Mouse (Mus musculus): ENCODE results near the gene Tor1aip1. TPM values are rescaled to one million over a fixed set of nuclear protein-coding genes. Genes with fewer than 3 reads are reported as not detected.

The Tor1aip1 gene
- 28.9 and 29.0 TPM in 2 replicates for polyA plus RNA-seq (2012; rRNA removed)

DNA sequence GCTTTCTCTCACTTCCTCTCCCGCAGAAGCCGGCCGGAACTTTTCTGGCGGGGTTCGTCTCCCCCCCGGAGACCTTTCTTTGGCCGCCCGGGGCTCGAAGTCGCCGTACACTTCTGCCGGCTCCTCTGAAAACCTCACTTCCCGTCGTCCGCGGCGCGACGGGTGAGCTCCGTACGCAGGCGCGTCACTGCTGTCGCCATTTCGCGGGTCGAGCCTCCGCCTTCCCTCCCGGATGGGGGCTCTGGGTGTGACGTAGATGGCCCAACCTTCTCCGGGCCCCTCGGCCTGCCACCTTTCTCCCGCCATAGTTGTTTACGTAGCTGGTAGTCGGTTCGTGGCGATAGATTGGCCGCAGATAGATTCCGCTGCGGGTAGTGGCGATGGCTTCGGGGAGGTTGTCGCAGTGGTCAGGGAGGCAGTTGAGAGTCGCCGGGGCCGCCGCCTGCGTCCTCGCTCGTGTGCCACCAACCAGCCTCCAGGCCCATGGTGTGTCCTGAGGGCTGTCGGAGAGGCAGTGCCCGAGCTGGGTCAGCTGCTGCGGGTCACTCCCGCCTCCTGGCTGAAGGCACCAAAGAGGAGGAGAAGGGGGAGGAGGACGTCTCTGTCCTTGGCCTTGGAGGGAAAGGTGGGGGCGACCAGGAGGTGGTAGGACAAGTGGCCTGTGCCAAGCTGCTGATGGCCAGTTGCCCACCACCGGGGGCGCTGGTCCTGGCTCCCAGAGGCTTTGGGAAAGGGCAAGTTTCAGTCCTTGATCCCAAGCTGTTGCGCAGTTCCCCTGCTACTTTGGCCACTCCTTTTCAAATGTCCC, at the start of gene Tor1aip1:
Tor1aip1 (minus strand) TSS at position 551 of the 808 bp plus-strand sequence.
- Histone ChIP-seq H3K36me3 (ENCODE audit: control insufficient read depth, insufficient read depth, low read length) (peaks cover 24% of the 10 kb centered on the region), H3K4me3 (ENCODE audit: control insufficient read depth, insufficient read depth, low read length) (peak within 1 kb of the TSS; percentile 75), H3K27me3 (ENCODE audit: control insufficient read depth, insufficient read depth, low read length) (no peaks in the 10 kb centered on the region), H3K27ac (ENCODE audit: control insufficient read depth, insufficient read depth, low read length) (peak within 1 kb of the TSS; percentile 90), H3K4me1 (replicated peaks; ENCODE audit: control insufficient read depth, insufficient read depth, low read length) (0 out of 2 replicates have a peak, but pooled peaks cover 2% of the 10 kb centered on the region)
- WGBS: under 1% methylated on average over 59 of the region's 59 CpGs
- DNase-seq: peak; percentile 97
- TF ChIP-seq CTCF (IDR thresholded peaks at IDR 0.05; ENCODE audit: borderline replicate concordance, control insufficient read depth, extremely low read depth, insufficient read depth, low read length, poor library complexity): peak; percentile 88
- peak; percentile 89 for TF ChIP-seq POLR2A (IDR thresholded peaks at IDR 0.05; ENCODE audit: control insufficient read depth, extremely low read depth, insufficient read depth, low read length, poor library complexity)

DNA sequence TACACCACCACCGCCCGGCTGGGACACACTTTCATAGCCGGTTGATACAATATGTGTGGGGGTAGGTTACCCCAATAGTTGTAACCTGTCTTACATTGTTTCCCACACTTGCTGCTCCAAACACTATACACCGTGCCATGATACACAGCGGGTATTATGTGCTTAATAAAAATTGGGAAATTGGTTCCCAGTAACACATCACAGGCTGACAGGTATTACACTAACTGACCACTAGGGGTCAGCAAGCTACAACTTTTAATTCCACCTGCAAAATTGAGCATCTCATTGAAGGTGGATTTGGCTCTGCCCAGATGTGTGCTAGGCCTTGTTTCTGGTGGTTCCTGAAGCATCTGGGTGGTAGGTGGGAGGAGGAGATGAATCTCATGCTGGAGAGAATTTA, 49.5 kb upstream of the Tor1aip1 start:
- no peak overlapping the region for H3K4me3 ChIP-seq (ENCODE audit: control insufficient read depth, insufficient read depth, low read length)
- H3K27ac ChIP-seq (ENCODE audit: control insufficient read depth, insufficient read depth, low read length): no peak overlapping the region
- peak; percentile 32 for DNase-seq
- H3K36me3 ChIP-seq (ENCODE audit: control insufficient read depth, insufficient read depth, low read length): no peaks in the 10 kb centered on the region
- WGBS: 57% methylated on average over 5 of the region's 5 CpGs
- TF ChIP-seq POLR2A (IDR thresholded peaks at IDR 0.05; ENCODE audit: control insufficient read depth, extremely low read depth, insufficient read depth, low read length, poor library complexity): no peak
- no peak for TF ChIP-seq CTCF (IDR thresholded peaks at IDR 0.05; ENCODE audit: borderline replicate concordance, control insufficient read depth, extremely low read depth, insufficient read depth, low read length, poor library complexity)
- no peaks in the 10 kb centered on the region for H3K27me3 ChIP-seq (ENCODE audit: control insufficient read depth, insufficient read depth, low read length)
- peaks cover 13% of the 10 kb centered on the region for H3K4me1 ChIP-seq (replicated peaks; ENCODE audit: control insufficient read depth, insufficient read depth, low read length)

DNA sequence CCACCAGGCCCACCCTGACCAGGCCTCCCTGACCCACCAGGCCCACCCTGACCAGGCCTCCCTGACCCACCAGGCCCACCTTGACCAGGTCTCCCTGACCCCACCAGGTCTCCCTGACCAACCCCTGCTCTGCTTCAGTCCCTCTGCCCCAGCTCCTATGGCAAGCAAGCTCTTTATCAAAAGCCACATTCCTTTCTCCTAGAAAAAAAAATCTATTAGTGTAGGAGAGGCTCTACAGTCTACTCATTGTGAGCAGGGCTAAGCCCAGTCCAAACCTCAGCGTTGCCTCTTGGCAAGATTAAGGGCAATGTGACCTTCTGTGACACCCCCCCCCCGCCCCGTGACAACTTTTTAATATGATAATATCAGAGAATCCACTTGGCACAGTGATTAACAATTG, 48.3 kb upstream of the Tor1aip1 start:
- WGBS: 97% methylated on average over 3 of the region's 3 CpGs
- Histone ChIP-seq H3K27ac (ENCODE audit: control insufficient read depth, insufficient read depth, low read length) (no peak overlapping the region), H3K36me3 (ENCODE audit: control insufficient read depth, insufficient read depth, low read length) (no peaks in the 10 kb centered on the region), H3K27me3 (ENCODE audit: control insufficient read depth, insufficient read depth, low read length) (no peaks in the 10 kb centered on the region), H3K4me3 (ENCODE audit: control insufficient read depth, insufficient read depth, low read length) (no peak overlapping the region), H3K4me1 (replicated peaks; ENCODE audit: control insufficient read depth, insufficient read depth, low read length) (peaks cover 9% of the 10 kb centered on the region)
- TF ChIP-seq POLR2A (IDR thresholded peaks at IDR 0.05; ENCODE audit: control insufficient read depth, extremely low read depth, insufficient read depth, low read length, poor library complexity): no peak
- TF ChIP-seq CTCF (IDR thresholded peaks at IDR 0.05; ENCODE audit: borderline replicate concordance, control insufficient read depth, extremely low read depth, insufficient read depth, low read length, poor library complexity): no peak
- no peak for DNase-seq

DNA sequence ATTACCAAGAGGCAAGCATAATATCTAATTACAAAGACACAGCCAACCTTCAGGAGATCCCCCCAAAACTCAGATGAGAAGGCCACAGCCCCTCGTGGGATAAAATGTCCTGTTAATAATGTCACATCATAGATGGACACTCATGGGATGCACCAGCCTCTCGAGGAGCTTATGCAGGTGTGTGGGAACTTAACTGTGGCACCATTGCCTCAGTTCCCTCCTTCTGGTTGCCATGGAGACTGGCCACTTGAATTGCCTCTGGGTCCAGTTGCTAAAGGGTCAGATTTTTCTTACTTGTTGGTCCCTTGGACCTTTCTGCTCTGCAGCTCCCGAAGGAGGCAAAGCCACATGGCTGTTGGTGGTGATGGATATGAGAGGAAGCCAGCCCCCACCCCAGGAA, 41.4 kb upstream of the Tor1aip1 start:
- TF ChIP-seq POLR2A (IDR thresholded peaks at IDR 0.05; ENCODE audit: control insufficient read depth, extremely low read depth, insufficient read depth, low read length, poor library complexity): no peak
- no peak for TF ChIP-seq CTCF (IDR thresholded peaks at IDR 0.05; ENCODE audit: borderline replicate concordance, control insufficient read depth, extremely low read depth, insufficient read depth, low read length, poor library complexity)
- Histone ChIP-seq H3K4me3 (ENCODE audit: control insufficient read depth, insufficient read depth, low read length) (no peak overlapping the region), H3K27ac (ENCODE audit: control insufficient read depth, insufficient read depth, low read length) (no peak overlapping the region), H3K4me1 (replicated peaks; ENCODE audit: control insufficient read depth, insufficient read depth, low read length) (peaks cover 23% of the 10 kb centered on the region), H3K36me3 (ENCODE audit: control insufficient read depth, insufficient read depth, low read length) (no peaks in the 10 kb centered on the region), H3K27me3 (ENCODE audit: control insufficient read depth, insufficient read depth, low read length) (no peaks in the 10 kb centered on the region)
- 67% methylated on average over 3 of the region's 3 CpGs for WGBS
- DNase-seq: no peak

DNA sequence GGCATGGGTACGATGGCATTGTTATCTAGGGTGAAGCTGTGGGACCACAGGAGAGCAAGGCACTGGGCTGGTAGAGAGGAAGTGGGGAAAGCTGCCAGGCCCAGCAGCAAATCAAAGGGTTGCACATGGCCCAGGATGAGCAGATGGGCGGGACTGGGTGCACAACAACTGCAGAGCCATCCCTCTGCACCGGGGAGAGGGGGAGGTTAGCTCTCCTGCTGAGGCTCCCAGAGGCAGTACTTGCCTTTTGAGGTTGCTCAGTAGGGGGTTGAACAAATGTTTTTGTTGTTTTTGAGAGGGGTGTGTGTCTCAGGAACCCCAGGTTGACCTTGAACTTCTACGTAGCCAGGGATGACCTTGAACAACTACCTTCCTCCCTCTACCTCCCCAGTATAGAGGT, 40.2 kb upstream of the Tor1aip1 start:
- Histone ChIP-seq H3K36me3 (ENCODE audit: control insufficient read depth, insufficient read depth, low read length) (no peaks in the 10 kb centered on the region), H3K4me3 (ENCODE audit: control insufficient read depth, insufficient read depth, low read length) (no peak overlapping the region), H3K27ac (ENCODE audit: control insufficient read depth, insufficient read depth, low read length) (peak overlapping the region; percentile 16; the same call in 1 of the 2 replicates), H3K27me3 (ENCODE audit: control insufficient read depth, insufficient read depth, low read length) (no peaks in the 10 kb centered on the region), H3K4me1 (replicated peaks; ENCODE audit: control insufficient read depth, insufficient read depth, low read length) (peaks cover 23% of the 10 kb centered on the region)
- 8% methylated on average over 4 of the region's 4 CpGs for WGBS
- DNase-seq: peak; percentile 58
- no peak for TF ChIP-seq CTCF (IDR thresholded peaks at IDR 0.05; ENCODE audit: borderline replicate concordance, control insufficient read depth, extremely low read depth, insufficient read depth, low read length, poor library complexity)
- no peak for TF ChIP-seq POLR2A (IDR thresholded peaks at IDR 0.05; ENCODE audit: control insufficient read depth, extremely low read depth, insufficient read depth, low read length, poor library complexity)

DNA sequence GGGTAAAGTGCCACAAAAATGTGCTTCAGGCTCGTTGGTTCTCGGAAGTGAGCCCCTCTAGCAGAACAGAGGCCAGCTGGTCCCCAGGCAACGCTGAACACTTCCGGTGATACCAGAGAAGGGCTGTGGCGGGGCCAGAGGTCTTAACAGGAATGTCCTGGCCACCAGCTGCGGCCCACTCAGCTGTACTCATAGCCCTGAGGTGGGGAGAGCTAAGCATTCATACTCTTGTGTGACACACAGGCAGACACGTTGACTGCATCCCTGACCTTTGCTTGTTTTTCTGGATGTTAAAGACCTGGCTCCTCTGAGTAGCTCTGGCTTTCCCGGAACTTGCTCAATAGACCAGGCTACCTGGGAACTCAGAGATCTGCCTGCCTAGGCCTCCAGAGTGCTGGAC, 38.3 kb upstream of the Tor1aip1 start:
- no peaks in the 10 kb centered on the region for H3K36me3 ChIP-seq (ENCODE audit: control insufficient read depth, insufficient read depth, low read length)
- DNase-seq: no peak
- H3K4me1 ChIP-seq (replicated peaks; ENCODE audit: control insufficient read depth, insufficient read depth, low read length): peaks cover 23% of the 10 kb centered on the region
- H3K27ac ChIP-seq (ENCODE audit: control insufficient read depth, insufficient read depth, low read length): no peak overlapping the region
- TF ChIP-seq CTCF (IDR thresholded peaks at IDR 0.05; ENCODE audit: borderline replicate concordance, control insufficient read depth, extremely low read depth, insufficient read depth, low read length, poor library complexity): no peak
- no peak for TF ChIP-seq POLR2A (IDR thresholded peaks at IDR 0.05; ENCODE audit: control insufficient read depth, extremely low read depth, insufficient read depth, low read length, poor library complexity)
- no peak overlapping the region for H3K4me3 ChIP-seq (ENCODE audit: control insufficient read depth, insufficient read depth, low read length)
- 84% methylated on average over 8 of the region's 8 CpGs for WGBS
- H3K27me3 ChIP-seq (ENCODE audit: control insufficient read depth, insufficient read depth, low read length): no peaks in the 10 kb centered on the region
